Mouse (Mus musculus) subcutaneous adipose tissue, adult 2 months (tissue): ENCODE results near the gene Wdfy1. TPM values are rescaled to one million over a fixed set of nuclear protein-coding genes. Genes with fewer than 3 reads are reported as not detected.

Experiments
- polyA plus RNA-seq: library from polyadenylated mRNA; depleted of rRNA; stranded (reverse); fragments of >200 nt; gene quantifications from 2 replicates; pipeline ENCODE4 v1.2.3, GENCODE M21; 2012; ENCODE audit warnings: low replicate concordance; rRNA removed

Wdfy1 gene
- polyA plus RNA-seq: 29.1 and 54.3 TPM in 2 replicates

DNA sequence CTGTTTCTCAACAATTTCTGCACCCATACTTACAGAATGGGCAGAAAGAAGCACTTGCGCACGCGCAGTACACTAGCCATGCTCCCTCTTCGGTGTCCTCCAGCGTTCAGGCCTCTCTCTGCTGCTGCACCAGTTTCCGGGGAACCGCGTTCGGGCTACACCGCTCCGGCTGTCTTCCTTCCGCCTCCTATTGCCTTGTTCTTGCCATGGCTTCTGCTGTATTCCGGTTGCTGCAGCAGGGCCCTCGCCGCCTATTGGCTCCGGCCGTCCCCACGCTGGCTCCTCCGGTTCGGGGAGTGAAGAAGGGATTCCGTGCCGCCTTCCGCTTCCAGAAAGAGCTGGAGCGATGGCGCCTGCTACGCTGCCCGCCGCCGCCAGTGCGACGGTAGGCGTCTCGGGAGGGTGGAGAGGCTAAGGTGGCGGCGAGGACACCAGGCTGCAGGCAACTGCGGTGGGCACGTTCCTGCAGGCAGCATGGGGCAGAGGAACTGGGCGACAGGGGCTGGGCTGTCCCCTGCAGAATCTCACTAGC is at the start of gene Wdfy1, which contains the start of gene Mrpl44:
Gene Wdfy1, minus strand, starts transcription at position 217 of the 532 bp plus-strand sequence.
Gene Mrpl44, plus strand, starts transcription at position 92 of the 532 bp plus-strand sequence.

DNA sequence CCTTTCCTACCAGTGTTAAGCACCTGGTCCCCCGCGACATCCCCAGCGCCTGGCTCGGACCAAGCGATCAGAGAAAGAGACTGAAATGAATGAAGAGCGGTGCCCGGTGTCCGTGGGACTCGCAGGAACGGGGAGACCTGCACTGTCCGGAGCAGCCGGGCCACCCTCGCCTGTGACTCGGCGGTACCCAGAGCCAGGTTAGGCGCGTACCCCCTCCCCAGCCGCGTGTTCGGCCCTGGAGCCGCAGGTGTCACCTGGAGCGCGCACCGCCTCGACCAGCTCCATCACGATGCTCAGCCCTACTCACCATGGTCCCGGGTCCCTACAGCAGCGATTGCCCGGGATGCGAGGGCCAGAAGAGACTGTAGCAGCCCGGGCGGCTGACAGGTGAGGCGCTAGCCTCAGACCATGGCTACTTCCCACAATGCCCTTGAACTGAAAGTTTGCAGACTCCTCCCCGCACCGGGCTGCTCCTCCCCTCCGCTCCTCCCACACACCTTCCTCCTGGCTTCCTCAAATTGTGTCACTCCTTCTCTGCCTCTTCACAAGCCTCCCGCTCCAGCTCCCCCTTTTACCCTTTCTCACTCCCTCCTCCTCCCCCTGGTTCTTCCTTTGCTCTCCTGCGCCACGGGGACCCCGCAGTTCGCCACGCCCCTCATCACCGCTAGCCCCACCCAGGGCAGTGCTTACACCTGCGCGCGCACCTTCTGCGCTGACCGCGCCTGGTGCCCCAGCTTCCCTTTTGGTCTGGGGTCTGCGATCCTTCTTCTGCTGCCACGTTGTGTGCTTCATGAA is 104.2 kb downstream of the Wdfy1 start, which contains the start of gene Ap1s3:
Gene Ap1s3, minus strand, starts transcription at position 430 of the 795 bp plus-strand sequence.

Other genes with a start within 250 kb of the Wdfy1 start
- gene Ap1s3, start 104.2 kb downstream of the Wdfy1 start, polyA plus RNA-seq: 0.95 and 79.0 TPM in 2 replicates
- 10.8 and 13.5 TPM in 2 replicates for gene Mrpl44, start 125 bp downstream of the Wdfy1 start, polyA plus RNA-seq
- gene Serpine2, start 85.0 kb upstream of the Wdfy1 start, polyA plus RNA-seq: 44.7 and 115 TPM in 2 replicates